Mouse (Mus musculus) Patski (cell line): ENCODE measurements around the gene Mdfic. TPM values are rescaled to one million over a fixed set of nuclear protein-coding genes. Genes with fewer than 3 reads are reported as not detected.
A peak's percentile ranks its signal among the peaks of the same experiment; 100 is the strongest.

Experiments used
- ATAC-seq: fragments of 100-300 bp; one replicate; pipeline ENCODE4 v1.8.0; 2021
- CTCF ChIA-PET: fragments of 350-600 bp; sonication (Branson Sonifier 250); formaldehyde crosslinking; loops from one replicate; lab custom pipeline; 2022; ENCODE audit warnings: inconsistent platforms; lab: Charles Lee
- POLR2A ChIA-PET: fragments of 350-600 bp; sonication (Branson Sonifier 250); formaldehyde crosslinking; loops from one replicate; lab custom pipeline; 2022; ENCODE audit warnings: antibody characterized with exemption, inconsistent platforms; lab: Charles Lee
- DNase-seq: peaks from one replicate; pipeline ENCODE4 v3.0.0-alpha.2; 2011; ENCODE audit warnings: low read depth, low spot score
- H3K27me3 ChIP-seq: fragments of 371-371 bp; one replicate; pipeline ENCODE4 v1.5.1; 2021
- CTCF ChIP-seq: fragments of 100-300 bp; IDR thresholded peaks from one replicate; pipeline ENCODE4 v1.5.1; 2021
- in situ Hi-C: fragments of 300-500 bp; cut with MboI; formaldehyde crosslinking; loops from 3 replicates; pipeline ENCODE4 v1.11.1; 2018; ENCODE audit warnings: low pct_unique_long_range_greater_than_20kb, mixed read lengths
- polyA plus RNA-seq: library from polyadenylated mRNA; unstranded; gene quantifications from one replicate; pipeline ENCODE4 v1.2.3, GENCODE M21; 2021

Gene Mdfic
- polyA plus RNA-seq, 1 experiment from 2014 or later, result 123 TPM

- no peaks in the 10 kb centered on the region for H3K27me3 ChIP-seq
Observed at GRCm38 (mm10) chr6:15751375-15751774, 30.9 kb downstream of the Mdfic start.

DNA sequence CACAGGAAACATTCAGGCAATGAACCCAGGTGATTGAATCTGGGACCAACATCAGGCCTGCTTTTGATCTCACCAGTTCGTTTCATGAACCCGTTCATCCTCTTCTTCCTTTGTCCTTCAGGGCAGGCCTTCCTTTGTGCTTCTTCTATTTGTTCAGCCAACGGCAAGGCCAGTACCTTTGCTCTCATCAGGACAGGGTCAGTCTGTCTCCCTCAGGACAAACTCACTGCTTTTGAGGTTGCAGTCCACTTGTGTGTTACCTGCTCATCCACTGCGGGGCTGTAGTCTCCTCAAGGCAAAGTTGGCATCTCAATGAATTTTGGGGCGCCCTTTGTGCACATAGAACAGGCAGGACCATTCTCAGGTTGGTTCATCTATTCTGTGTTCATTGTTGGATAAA, 31.7 kb downstream of the Mdfic start:
- TF ChIP-seq CTCF, result no peak
- DNase-seq, result no peak
- in situ Hi-C loops, result no loop called here
- CTCF ChIA-PET, result interaction anchor here (1.0 kb wide), 1 partner anchor 10 kb away, joined by 3 read pairs; no protein-coding TSS in a partner anchor
- ATAC-seq, result no peak
- no peaks in the 10 kb centered on the region for H3K27me3 ChIP-seq
- POLR2A ChIA-PET, result no interaction called here

More at GRCm38 (mm10) chr6:15751375-15751774, 30.9 kb downstream of the Mdfic start:
- in situ Hi-C loops, result no loop called here
- CTCF ChIA-PET, result interaction anchor here (1.0 kb wide), 1 partner anchor 9 kb away, joined by 3 read pairs; no protein-coding TSS in a partner anchor
- DNase-seq, result no peak
- POLR2A ChIA-PET, result no interaction called here
- no peak for ATAC-seq
- TF ChIP-seq CTCF, result no peak

GRCm38 (mm10) chr6:15753208-15753607, 32.7 kb downstream of the Mdfic start:
- ATAC-seq, result no peak
- DNase-seq, result no peak
- POLR2A ChIA-PET, result no interaction called here
- no peak for TF ChIP-seq CTCF
- CTCF ChIA-PET, result interaction anchor here (1.4 to 1.5 kb wide), 2 partner anchors 12 to 16 kb away, joined by 3 read pairs; no protein-coding TSS in a partner anchor
- no peaks in the 10 kb centered on the region for H3K27me3 ChIP-seq
- in situ Hi-C loops, result no loop called here

DNA sequence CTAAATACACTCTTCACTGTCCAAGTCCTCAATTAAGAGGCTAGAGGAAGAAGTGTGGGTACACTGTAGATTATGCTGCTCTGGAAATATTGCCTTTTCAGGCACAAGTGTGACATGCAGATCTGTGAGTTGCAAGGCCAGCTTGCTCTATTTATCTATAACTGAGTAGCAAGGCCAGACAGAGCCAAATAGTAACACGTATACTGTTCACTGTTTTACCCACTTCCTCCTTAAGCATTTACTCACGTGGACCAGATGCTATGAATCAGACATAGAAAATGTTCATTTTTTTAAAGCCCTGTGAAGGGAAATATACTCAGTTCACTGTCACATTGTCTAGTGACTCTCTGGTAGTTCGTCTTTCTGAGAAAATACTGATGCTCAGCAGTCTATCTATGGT, 37.9 kb downstream of the Mdfic start:
- peak; percentile 33 for DNase-seq
- in situ Hi-C loops, result no loop called here

GRCm38 (mm10) chr6:15760750-15761149, 40.3 kb downstream of the Mdfic start:
- ATAC-seq (no peak), DNase-seq (no peak)
- POLR2A ChIA-PET, result no interaction called here
- in situ Hi-C loops, result no loop called here
- no peak for TF ChIP-seq CTCF
- CTCF ChIA-PET, result interaction anchor here (1.2 kb wide), 1 partner anchor 10 kb away, joined by 3 read pairs; no protein-coding TSS in a partner anchor
- H3K27me3 ChIP-seq, result no peaks in the 10 kb centered on the region

More for the DNA sequence above, 37.9 kb downstream of the Mdfic start:
- ChIA-PET POLR2A (no interaction called here), CTCF (interaction anchor here (1.0 to 1.5 kb wide), 3 partner anchors 8 to 165 kb away, joined by 3 to 5 read pairs (median 3); no protein-coding TSS in a partner anchor)
- ATAC-seq, result peak; percentile 87
- no peaks in the 10 kb centered on the region for H3K27me3 ChIP-seq
- TF ChIP-seq CTCF, result no peak

GRCm38 (mm10) chr6:15764039-15764438, 43.6 kb downstream of the Mdfic start:
- no peaks in the 10 kb centered on the region for H3K27me3 ChIP-seq
- ChIA-PET CTCF (no interaction called here), POLR2A (interaction anchor here (0.5 kb wide), 1 partner anchor 275 kb away, joined by 5 read pairs; no protein-coding TSS in a partner anchor)
- TF ChIP-seq CTCF, result no peak
- ATAC-seq (no peak), DNase-seq (no peak)
- in situ Hi-C loops, result no loop called here

DNA sequence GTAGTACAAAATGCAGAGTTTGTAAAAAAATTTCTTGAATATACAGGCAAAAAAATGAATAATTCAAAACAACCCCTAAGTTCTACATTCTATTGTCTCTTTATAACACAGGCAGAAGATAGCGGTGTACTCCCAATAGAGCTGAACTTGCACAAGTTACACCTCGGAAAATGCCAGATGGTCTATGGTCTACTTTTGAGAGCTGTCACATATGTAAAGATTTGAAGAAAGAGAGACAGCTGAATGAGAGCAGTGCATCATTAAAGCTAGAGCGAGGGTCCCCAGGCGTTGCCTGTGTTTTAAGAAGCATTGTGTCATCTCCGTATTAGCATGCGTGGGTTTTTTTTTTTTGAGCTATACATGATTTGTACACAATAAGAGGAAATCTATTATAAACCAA, 47.0 kb downstream of the Mdfic start:
- CTCF ChIA-PET, result interaction anchor here (0.9 to 1.1 kb wide), 2 partner anchors 8 to 37 kb away, joined by 3 read pairs; no protein-coding TSS in a partner anchor
- TF ChIP-seq CTCF, result no peak
- DNase-seq, result no peak
- ATAC-seq, result no peak
- in situ Hi-C loops, result no loop called here
- POLR2A ChIA-PET, result no interaction called here
- H3K27me3 ChIP-seq, result no peaks in the 10 kb centered on the region

GRCm38 (mm10) chr6:15770128-15770527, 49.7 kb downstream of the Mdfic start:
- ATAC-seq (peak; percentile 65), DNase-seq (no peak)
- POLR2A ChIA-PET, result interaction anchor here (1.0 kb wide), 1 partner anchor 13 kb away, joined by 3 read pairs; no protein-coding TSS in a partner anchor
- no peak for TF ChIP-seq CTCF
- CTCF ChIA-PET, result interaction anchor here (1.1 to 1.4 kb wide), 4 partner anchors 9 to 40 kb away, joined by 3 to 4 read pairs (median 3); no protein-coding TSS in a partner anchor
- H3K27me3 ChIP-seq, result no peaks in the 10 kb centered on the region
- in situ Hi-C loops, result no loop called here

DNA sequence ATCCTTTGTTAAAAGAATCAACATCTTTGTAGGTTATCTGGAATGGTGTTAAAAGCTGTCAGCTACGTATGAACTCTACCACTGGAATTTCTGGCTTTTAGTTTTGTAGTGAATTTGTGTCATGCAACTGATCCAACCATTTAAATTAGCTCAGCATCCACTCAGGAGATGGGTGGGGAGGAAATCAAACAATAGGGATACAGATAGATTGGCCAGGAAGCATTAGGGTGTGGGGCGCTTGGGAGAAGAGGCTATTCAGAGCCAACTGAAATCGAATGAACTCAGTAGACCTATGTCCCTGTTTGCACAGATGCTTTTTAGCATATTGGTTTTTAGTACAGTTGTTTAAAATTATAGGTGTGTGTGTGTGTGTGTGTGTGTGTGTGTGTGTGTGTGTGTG, 56.6 kb downstream of the Mdfic start:
- no peaks in the 10 kb centered on the region for H3K27me3 ChIP-seq
- no peak for TF ChIP-seq CTCF
- ChIA-PET POLR2A (interaction anchor here (1.0 kb wide), 1 partner anchor 46 kb away, joined by 3 read pairs; no protein-coding TSS in a partner anchor), CTCF (interaction anchor here (1.0 kb wide), 1 partner anchor 12 kb away, joined by 3 read pairs; no protein-coding TSS in a partner anchor)
- in situ Hi-C loops, result no loop called here
- no peak for DNase-seq
- no peak for ATAC-seq

- DNase-seq (no peak), ATAC-seq (no peak)
- H3K27me3 ChIP-seq, result no peaks in the 10 kb centered on the region
- no peak for TF ChIP-seq CTCF
- CTCF ChIA-PET, result no interaction called here
- POLR2A ChIA-PET, result no interaction called here
- in situ Hi-C loops, result no loop called here
Observed at GRCm38 (mm10) chr6:15780127-15780526, 59.7 kb downstream of the Mdfic start.

GRCm38 (mm10) chr6:15780688-15781087, 60.2 kb downstream of the Mdfic start:
- DNase-seq, result no peak
- no peak for TF ChIP-seq CTCF
- POLR2A ChIA-PET, result no interaction called here
- CTCF ChIA-PET, result no interaction called here
- no peaks in the 10 kb centered on the region for H3K27me3 ChIP-seq
- ATAC-seq, result no peak
- in situ Hi-C loops, result no loop called here
